Mouse (Mus musculus) ES-E14 (cell line): ENCODE results near the gene 4930469K13Rik.

ENCODE experiments used
- CHD2 ChIP-seq: IDR thresholded peaks from 2 replicates; pipeline ENCODE4 v1.6.1; 2014; ENCODE audit warnings: mild to moderate bottlenecking, low read depth, low read length, inconsistent platforms
- HCFC1 ChIP-seq: IDR thresholded peaks from 2 replicates; pipeline ENCODE4 v1.6.1; 2012; ENCODE audit warnings: low read length, inconsistent platforms, borderline replicate concordance; ENCODE audit not compliant: insufficient read depth
- MAFK ChIP-seq: IDR thresholded peaks from 2 replicates; pipeline ENCODE4 v1.6.1; 2014; ENCODE audit warnings: mild to moderate bottlenecking, low read depth, low read length, inconsistent platforms; ENCODE audit not compliant: insufficient read depth
- ZC3H11A ChIP-seq: IDR thresholded peaks from 2 replicates; pipeline ENCODE4 v1.6.1; 2012; ENCODE audit warnings: low read depth, mild to moderate bottlenecking, inconsistent platforms, low read length, borderline replicate concordance
- ZNF384 ChIP-seq: IDR thresholded peaks from 2 replicates; pipeline ENCODE4 v1.6.1; 2012; ENCODE audit warnings: low read depth, low read length, inconsistent platforms

DNA sequence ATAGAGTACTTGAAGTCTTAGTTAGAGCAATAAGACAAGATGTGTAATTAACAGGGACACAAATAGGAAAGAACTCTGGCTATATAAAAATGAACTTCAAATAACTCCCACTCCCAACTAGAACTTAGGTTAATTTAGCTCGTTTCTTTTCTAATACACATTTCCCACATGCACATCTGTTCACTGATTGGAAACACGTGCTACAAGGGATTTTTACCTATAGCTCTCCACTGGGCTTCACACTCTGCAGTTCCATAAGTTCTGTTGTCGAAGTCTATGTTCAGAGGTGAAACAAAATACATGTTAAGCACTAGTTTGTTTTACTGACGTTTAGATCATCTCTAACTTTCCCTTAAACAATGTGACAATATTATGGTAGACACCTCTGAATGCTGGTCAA lies 118.2 kb downstream of the 4930469K13Rik start:
- no peak for TF ChIP-seq CHD2
- no peak for TF ChIP-seq MAFK
- TF ChIP-seq ZNF384, result no peak
- no peak for TF ChIP-seq HCFC1
- no peak for TF ChIP-seq ZC3H11A
